Mouse (Mus musculus): Measurements from ENCODE around the gene Smyd2.

- TF ChIP-seq POLR2A (IDR thresholded peaks at IDR 0.05; ENCODE audit: insufficient read length, low read depth) (no peak), TCF12 (IDR thresholded peaks at IDR 0.05; ENCODE audit: insufficient read depth, poor library complexity, severe bottlenecking) (no peak), USF1 (IDR thresholded peaks at IDR 0.05; ENCODE audit: low read depth) (no peak), MYOD1 (IDR thresholded peaks at IDR 0.05; ENCODE audit: control insufficient read depth in 1 of 3, insufficient read length in 2 of 3, low read depth in 2 of 3) (no peak), MAX (IDR thresholded peaks at IDR 0.05; ENCODE audit: low read depth) (no peak), POLR2AphosphoS2 (IDR thresholded peaks at IDR 0.05; ENCODE audit: insufficient read length, low read depth) (no peak), E2F4 (IDR thresholded peaks at IDR 0.05; ENCODE audit: insufficient read depth) (no peak), SRF (IDR thresholded peaks at IDR 0.05; ENCODE audit: control insufficient read depth, insufficient read length, low read depth) (no peak), MYOG (IDR thresholded peaks at IDR 0.05; ENCODE audit: control insufficient read depth in 1 of 3, insufficient read depth in 1 of 3, insufficient read length in 2 of 3, low read depth in 2 of 3) (no peak), CEBPB (IDR thresholded peaks at IDR 0.05; ENCODE audit: insufficient read depth, poor library complexity, severe bottlenecking) (no peak)
Measured at GRCm38 (mm10) chr1:189864301-189864700, 57.9 kb downstream of the Smyd2 start.

Data from myocyte (in vitro differentiated cells).